Mouse (Mus musculus) heart, embryonic 11.5 days (tissue): Measurements from ENCODE around the gene 3425401B19Rik. TPM values are rescaled to one million over a fixed set of nuclear protein-coding genes. Genes with fewer than 3 reads are reported as not detected.

Experiments used
- ATAC-seq: fragments of 200-750 bp; cut with Nextera tagmentation; replicated peaks from 2 replicates; pipeline ENCODE4 v1.8.0; 2017; ENCODE audit warnings: moderate library complexity; ENCODE audit not compliant: insufficient number of reproducible peaks, low FRiP score, low TSS enrichment
- H3K27ac ChIP-seq: fragments of 300-500 bp; sonication (generic); 2 replicates; pipeline ENCODE4 v1.5.1; 2014; ENCODE audit warnings: mild to moderate bottlenecking, low read depth, low read length
- H3K27me3 ChIP-seq: fragments of 300-500 bp; sonication (generic); 2 replicates; pipeline ENCODE4 v1.6.1; 2014; ENCODE audit warnings: mild to moderate bottlenecking, low read length, mixed read lengths; ENCODE audit not compliant: control insufficient read depth, insufficient read depth
- H3K36me3 ChIP-seq: fragments of 300-500 bp; sonication (generic); 2 replicates; pipeline ENCODE4 v1.6.1; 2014; ENCODE audit warnings: mild to moderate bottlenecking, low read length, moderate library complexity, mixed read lengths; ENCODE audit not compliant: control insufficient read depth, insufficient read depth
- H3K4me1 ChIP-seq: fragments of 300-500 bp; sonication (generic); 2 replicates; pipeline ENCODE4 v1.6.1; 2014; ENCODE audit warnings: low read length; ENCODE audit not compliant: control insufficient read depth, insufficient read depth
- H3K4me2 ChIP-seq: fragments of 300-500 bp; sonication (generic); 2 replicates; pipeline ENCODE4 v1.6.1; 2014; ENCODE audit warnings: mild to moderate bottlenecking, moderate library complexity
- H3K4me3 ChIP-seq: fragments of 300-500 bp; sonication (generic); 2 replicates; pipeline ENCODE4 v1.5.1; 2014; ENCODE audit warnings: low read depth, low read length
- H3K9ac ChIP-seq: fragments of 300-500 bp; sonication (generic); 2 replicates; pipeline ENCODE4 v1.6.1; 2014; ENCODE audit warnings: mild to moderate bottlenecking, low read depth, low read length, moderate library complexity
- H3K9me3 ChIP-seq: fragments of 300-500 bp; sonication (generic); replicated peaks from 2 replicates; pipeline ENCODE4 v1.6.1; 2016; ENCODE audit warnings: low read length; ENCODE audit not compliant: control insufficient read depth
- WGBS: fragments of 180-500 bp; shearing (Covaris S2); extraction: QIAGEN DNeasy Blood & Tissue Kit; methylation state at CpG from one replicate; pipeline ENCODE4 v1.1.7; 2014; ENCODE audit not compliant: insufficient replicate concordance; 5-methylcytosine and 5-hydroxymethylcytosine counted together
- polyA plus RNA-seq: library from polyadenylated mRNA; unstranded; fragments of >200 nt; fragmentation: Nextera tagmentation; extraction: Ambion mirVana; gene quantifications from 2 replicates; pipeline ENCODE4 v1.2.1, GENCODE M21; 2014

Gene 3425401B19Rik
- polyA plus RNA-seq, 1 experiment from 2014 or later, result 6.7 TPM

DNA sequence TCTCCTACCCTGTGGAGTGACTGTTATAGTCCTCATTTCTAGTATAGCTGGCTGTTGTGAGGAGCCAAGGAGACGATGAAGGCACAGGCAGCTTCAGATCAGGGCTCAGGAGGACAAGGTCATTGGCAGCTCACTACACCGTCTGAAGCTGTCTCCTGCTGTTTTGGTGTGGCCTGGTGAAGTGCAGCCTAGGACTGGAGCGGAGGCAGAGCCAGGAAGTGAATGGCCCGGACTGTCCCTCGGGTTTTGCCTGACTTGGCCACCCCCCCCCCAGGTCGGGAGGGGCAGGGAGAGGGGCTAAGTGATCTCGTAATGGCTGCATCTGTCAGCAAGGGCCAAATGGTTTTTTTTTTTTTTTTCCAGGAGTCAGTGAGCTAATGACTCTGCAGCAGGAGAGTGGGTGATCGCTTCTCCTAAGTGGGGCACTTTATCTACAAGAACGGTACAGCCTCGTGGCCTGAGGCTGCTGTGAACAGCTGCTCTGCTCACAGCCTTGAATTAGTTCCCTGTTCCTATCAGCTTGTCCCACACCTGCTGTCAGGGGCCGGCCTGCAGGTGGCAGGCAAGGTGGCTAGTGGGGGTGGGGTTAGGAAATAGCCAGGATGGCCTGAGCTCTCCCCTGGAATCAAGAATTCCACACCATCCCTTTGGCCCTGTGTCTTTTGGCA lies 50.9 kb downstream of the 3425401B19Rik start:
- H3K9ac ChIP-seq, result no peak overlapping the region
- 10% methylated on average over 11 of the region's 11 CpGs for WGBS
- H3K36me3 ChIP-seq, result no peaks in the 10 kb centered on the region
- H3K27ac ChIP-seq, result no peak overlapping the region
- H3K9me3 ChIP-seq, result no peaks in the 10 kb centered on the region
- ATAC-seq, result no peak
- no peaks in the 10 kb centered on the region; the same call in 1 of the 2 replicates for H3K4me1 ChIP-seq
- no peak overlapping the region for H3K4me3 ChIP-seq
- H3K4me2 ChIP-seq, result peak overlapping the region; percentile 29; the same call in 1 of the 2 replicates
- H3K27me3 ChIP-seq, result peaks cover 18% of the 10 kb centered on the region

DNA sequence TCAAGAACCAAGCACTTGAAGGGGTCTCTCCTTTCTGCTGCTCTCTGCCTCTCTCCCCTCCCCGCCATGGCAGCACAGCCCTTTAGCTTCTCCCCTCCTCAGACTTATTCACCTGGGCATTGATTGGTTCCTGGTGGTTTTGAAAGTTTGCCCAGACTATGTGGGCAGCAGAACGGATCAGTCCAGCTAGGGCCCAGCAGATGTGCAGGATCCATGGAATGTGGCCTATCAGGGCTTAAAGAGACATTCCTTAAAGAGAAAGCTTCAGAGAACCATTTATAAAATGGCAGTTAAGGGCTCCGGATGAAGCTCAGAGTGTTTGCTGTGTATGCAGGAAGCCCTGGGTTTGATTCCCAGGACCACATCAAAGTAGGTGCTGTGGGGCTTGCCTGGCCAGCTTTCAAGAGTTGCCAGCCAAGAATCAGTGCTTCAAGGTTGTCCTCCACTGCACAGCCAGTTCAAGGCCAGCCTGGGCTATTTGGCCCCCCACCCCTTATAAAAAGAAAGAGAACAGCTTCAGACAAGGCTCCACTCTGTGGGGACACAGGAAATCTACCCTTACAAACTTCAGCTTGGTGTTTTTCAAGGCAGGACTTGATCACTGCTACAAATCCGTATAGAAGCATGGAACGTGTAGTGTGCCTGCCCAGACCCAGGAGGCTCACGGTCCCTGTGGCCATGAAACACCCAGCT lies 52.0 kb downstream of the 3425401B19Rik start:
- H3K4me2 ChIP-seq, result no peak overlapping the region
- no peaks in the 10 kb centered on the region; the same call in 1 of the 2 replicates for H3K4me1 ChIP-seq
- H3K9ac ChIP-seq, result no peak overlapping the region
- ATAC-seq, result no peak
- WGBS, result 76% methylated on average over 6 of the region's 6 CpGs
- no peak overlapping the region for H3K27ac ChIP-seq
- no peak overlapping the region for H3K4me3 ChIP-seq
- peaks cover 16% of the 10 kb centered on the region for H3K27me3 ChIP-seq
- no peaks in the 10 kb centered on the region for H3K9me3 ChIP-seq
- H3K36me3 ChIP-seq, result no peaks in the 10 kb centered on the region

DNA sequence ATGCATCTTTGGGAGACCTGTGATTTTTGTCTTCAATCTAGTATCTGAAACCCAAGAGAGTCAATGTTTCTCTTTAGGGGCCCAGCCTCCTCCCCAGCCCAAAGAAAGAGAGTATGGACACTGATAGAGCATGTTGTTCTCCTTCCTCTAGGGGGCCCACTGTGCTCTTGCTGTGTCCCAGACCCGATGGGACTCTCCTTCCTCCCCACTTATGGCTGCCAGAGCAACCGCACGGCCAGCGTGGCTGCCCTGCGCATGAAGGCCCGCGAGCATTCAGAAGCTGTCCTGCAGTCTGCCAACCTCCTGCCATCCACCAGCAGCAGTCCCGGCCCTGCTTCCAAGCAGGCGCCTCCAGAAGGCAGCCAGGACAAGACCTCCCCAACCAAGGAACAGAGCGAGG lies 56.5 kb downstream of the 3425401B19Rik start:
- peak overlapping the region; percentile 39 for H3K4me2 ChIP-seq
- no peak overlapping the region for H3K4me3 ChIP-seq
- H3K36me3 ChIP-seq, result no peaks in the 10 kb centered on the region
- no peak overlapping the region for H3K27ac ChIP-seq
- no peak overlapping the region for H3K9ac ChIP-seq
- 25% methylated on average over 10 of the region's 10 CpGs for WGBS
- H3K4me1 ChIP-seq, result no peaks in the 10 kb centered on the region; the same call in 1 of the 2 replicates
- no peaks in the 10 kb centered on the region for H3K9me3 ChIP-seq
- ATAC-seq, result no peak
- H3K27me3 ChIP-seq, result peaks cover 15% of the 10 kb centered on the region

DNA sequence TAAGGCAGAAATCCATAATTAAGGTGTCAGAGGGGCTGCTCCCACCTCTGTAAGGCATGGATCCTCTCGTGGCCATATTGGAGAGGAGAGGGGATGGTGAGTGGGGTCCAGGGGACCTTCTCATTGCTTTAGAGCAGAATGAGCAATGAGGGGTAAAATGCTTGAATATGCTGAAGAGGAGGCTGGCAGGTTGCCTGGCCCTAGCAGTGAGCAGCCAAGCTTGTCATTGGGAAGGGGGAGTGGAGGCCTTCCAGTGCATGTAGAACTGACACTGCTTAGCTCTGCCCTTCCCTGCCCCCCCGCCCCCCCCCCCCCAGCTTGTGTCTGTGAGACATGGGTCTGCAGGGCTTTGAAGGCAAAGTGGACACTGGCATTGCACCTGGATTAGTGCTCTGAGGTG lies 57.8 kb downstream of the 3425401B19Rik start:
- no peaks in the 10 kb centered on the region; the same call in 1 of the 2 replicates for H3K4me1 ChIP-seq
- no peaks in the 10 kb centered on the region for H3K36me3 ChIP-seq
- H3K27ac ChIP-seq, result no peak overlapping the region
- ATAC-seq, result no peak
- H3K9ac ChIP-seq, result no peak overlapping the region
- H3K4me2 ChIP-seq, result no peak overlapping the region
- H3K9me3 ChIP-seq, result no peaks in the 10 kb centered on the region
- no peak overlapping the region for H3K4me3 ChIP-seq
- H3K27me3 ChIP-seq, result peaks cover 5% of the 10 kb centered on the region
- 21% methylated on average over 2 of the region's 2 CpGs for WGBS

DNA sequence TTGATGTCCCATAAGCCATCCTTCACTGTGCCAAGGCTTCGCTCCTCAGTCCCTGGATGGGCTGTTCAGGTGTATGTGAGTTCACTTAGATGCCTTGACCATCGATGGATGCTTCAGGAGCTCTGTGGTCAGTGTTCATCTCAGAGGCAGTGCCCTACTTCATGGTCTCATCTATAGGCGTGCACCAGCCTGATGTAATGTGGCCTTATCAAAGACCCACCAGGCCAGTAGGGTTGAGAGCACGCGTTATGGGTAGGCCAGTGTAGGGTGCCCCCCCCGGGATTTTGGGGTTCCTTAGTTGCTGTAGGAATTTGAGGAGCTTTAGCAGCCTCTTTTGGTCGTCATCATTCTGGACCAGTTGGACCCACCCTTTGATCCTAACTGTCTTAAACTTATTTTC lies 60.3 kb downstream of the 3425401B19Rik start:
- no peak overlapping the region for H3K4me2 ChIP-seq
- H3K27me3 ChIP-seq, result peaks cover 2% of the 10 kb centered on the region
- no peak for ATAC-seq
- no peak overlapping the region for H3K4me3 ChIP-seq
- H3K9ac ChIP-seq, result no peak overlapping the region
- WGBS, result 75% methylated on average over 7 of the region's 7 CpGs
- no peak overlapping the region for H3K27ac ChIP-seq
- H3K4me1 ChIP-seq, result no peaks in the 10 kb centered on the region; the same call in 1 of the 2 replicates
- H3K9me3 ChIP-seq, result no peaks in the 10 kb centered on the region
- H3K36me3 ChIP-seq, result no peaks in the 10 kb centered on the region

DNA sequence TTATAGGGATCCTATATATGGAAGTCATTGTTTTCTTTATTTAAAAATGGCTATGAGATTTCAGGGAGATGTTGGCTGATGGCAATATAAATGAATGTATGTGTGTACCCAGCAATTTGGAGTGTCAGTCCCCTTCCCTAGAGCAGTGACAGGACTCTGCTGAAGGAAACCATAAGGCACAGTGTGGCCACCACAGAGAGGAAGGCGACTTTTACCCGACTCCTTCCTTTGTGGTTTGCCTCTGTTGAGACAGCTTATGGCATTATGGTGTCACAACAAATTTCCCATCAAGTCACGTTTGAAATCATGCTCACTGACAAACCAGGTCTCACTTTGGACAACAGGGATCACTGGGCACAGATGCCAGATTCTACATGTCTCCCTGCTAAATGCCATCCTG lies 60.8 kb downstream of the 3425401B19Rik start:
- H3K4me3 ChIP-seq, result no peak overlapping the region
- no peak overlapping the region for H3K4me2 ChIP-seq
- H3K36me3 ChIP-seq, result no peaks in the 10 kb centered on the region
- no peaks in the 10 kb centered on the region for H3K9me3 ChIP-seq
- no peak for ATAC-seq
- no peaks in the 10 kb centered on the region for H3K4me1 ChIP-seq
- no peak overlapping the region for H3K27ac ChIP-seq
- no peak overlapping the region for H3K9ac ChIP-seq
- H3K27me3 ChIP-seq, result no peaks in the 10 kb centered on the region
- 67% methylated on average over 3 of the region's 3 CpGs for WGBS

DNA sequence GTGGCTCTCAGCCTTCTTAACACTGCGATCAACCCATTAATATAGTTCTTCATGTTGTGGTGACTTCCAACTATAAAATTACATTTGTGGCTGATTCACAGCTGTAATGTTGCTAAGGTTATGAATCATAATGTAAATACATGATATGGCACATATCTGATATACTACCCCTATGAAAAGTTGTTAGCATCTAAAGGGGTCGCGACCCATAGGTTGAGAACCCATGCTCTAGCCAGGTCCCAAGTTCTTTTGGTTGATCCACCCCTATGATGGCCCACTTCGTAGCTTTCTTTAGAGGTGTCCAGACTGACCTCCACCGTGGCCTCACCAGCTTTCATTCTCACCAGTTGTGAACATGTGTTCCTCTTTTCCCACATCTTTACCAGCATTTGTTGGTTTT lies 67.8 kb downstream of the 3425401B19Rik start:
- no peaks in the 10 kb centered on the region for H3K27me3 ChIP-seq
- no peaks in the 10 kb centered on the region for H3K36me3 ChIP-seq
- H3K9me3 ChIP-seq, result no peaks in the 10 kb centered on the region
- no peak overlapping the region for H3K4me2 ChIP-seq
- no peak for ATAC-seq
- no peak overlapping the region for H3K27ac ChIP-seq
- H3K4me1 ChIP-seq, result no peaks in the 10 kb centered on the region
- H3K9ac ChIP-seq, result no peak overlapping the region
- 78% methylated on average over 5 of the region's 5 CpGs for WGBS
- H3K4me3 ChIP-seq, result no peak overlapping the region

DNA sequence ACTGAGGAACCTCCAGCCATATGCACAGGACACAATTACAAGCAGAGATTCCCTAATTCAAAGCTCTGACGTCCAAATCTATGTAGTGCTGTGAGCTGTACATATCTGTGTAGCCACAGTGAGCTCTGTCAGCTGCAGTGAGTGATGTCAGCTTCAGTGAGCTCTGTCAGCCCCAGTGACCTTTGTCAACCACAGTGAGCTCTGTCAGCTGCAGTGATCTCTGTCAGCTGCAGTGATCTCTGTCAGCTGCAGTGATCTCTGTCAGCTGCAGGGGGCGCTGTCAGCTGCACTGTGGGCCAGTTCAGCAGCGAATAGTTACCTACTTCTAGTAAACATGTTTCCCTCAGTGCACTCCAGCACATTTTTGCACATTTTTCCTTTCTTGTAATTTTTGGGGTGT lies 75.7 kb downstream of the 3425401B19Rik start:
- no peak overlapping the region for H3K4me3 ChIP-seq
- H3K9me3 ChIP-seq, result no peaks in the 10 kb centered on the region
- H3K4me2 ChIP-seq, result no peak overlapping the region
- H3K36me3 ChIP-seq, result no peaks in the 10 kb centered on the region
- H3K27ac ChIP-seq, result no peak overlapping the region
- WGBS, result 20% methylated on average over 3 of the region's 3 CpGs
- no peaks in the 10 kb centered on the region for H3K4me1 ChIP-seq
- H3K9ac ChIP-seq, result no peak overlapping the region
- ATAC-seq, result no peak
- H3K27me3 ChIP-seq, result peaks cover 3% of the 10 kb centered on the region; the same call in 1 of the 2 replicates
